Mouse (Mus musculus) lung, adult 2 months (tissue): ENCODE data around the gene Chfr. TPM values are rescaled to one million over a fixed set of nuclear protein-coding genes. Genes with fewer than 3 reads are reported as not detected.

Experiments
- DNase-seq: peaks from one replicate; pipeline ENCODE4 v3.0.0; 2022
- H3K4me1 ChIP-seq: fragments of 200-500 bp; 2 replicates; pipeline ENCODE4 v1.6.1; 2011; ENCODE audit warnings: low read length; ENCODE audit not compliant: control insufficient read depth, insufficient read depth
- H3K4me3 ChIP-seq: fragments of 200-500 bp; replicated peaks from 2 replicates; pipeline ENCODE3; 2011; ENCODE audit warnings: low read depth, mild to moderate bottlenecking, control low read depth, low read length; ENCODE audit errors: extremely low read depth
- CTCF ChIP-seq: fragments of 200-500 bp; IDR thresholded peaks from 2 replicates; pipeline ENCODE4 v1.5.1; 2011; ENCODE audit warnings: mild to moderate bottlenecking, low read length, control low read depth; ENCODE audit not compliant: insufficient read depth
- POLR2A ChIP-seq: fragments of 200-500 bp; IDR thresholded peaks from 2 replicates; pipeline ENCODE4 v1.6.1; 2011; ENCODE audit warnings: low read depth, mild to moderate bottlenecking, control low read depth, low read length, borderline replicate concordance; ENCODE audit errors: extremely low read depth
- WGBS: fragments of 180-500 bp; shearing (Covaris S2); methylation state at CpG from one replicate; pipeline ENCODE4 v1.1.7; 2018; 5-methylcytosine and 5-hydroxymethylcytosine counted together
- polyA plus RNA-seq: library from polyadenylated mRNA; depleted of rRNA; stranded (reverse); fragments of >200 nt; gene quantifications from 2 replicates; pipeline ENCODE4 v1.2.3, GENCODE M21; 2012; rRNA removed

The Chfr gene
- polyA plus RNA-seq = 46.3 and 48.0 TPM in 2 replicates

DNA sequence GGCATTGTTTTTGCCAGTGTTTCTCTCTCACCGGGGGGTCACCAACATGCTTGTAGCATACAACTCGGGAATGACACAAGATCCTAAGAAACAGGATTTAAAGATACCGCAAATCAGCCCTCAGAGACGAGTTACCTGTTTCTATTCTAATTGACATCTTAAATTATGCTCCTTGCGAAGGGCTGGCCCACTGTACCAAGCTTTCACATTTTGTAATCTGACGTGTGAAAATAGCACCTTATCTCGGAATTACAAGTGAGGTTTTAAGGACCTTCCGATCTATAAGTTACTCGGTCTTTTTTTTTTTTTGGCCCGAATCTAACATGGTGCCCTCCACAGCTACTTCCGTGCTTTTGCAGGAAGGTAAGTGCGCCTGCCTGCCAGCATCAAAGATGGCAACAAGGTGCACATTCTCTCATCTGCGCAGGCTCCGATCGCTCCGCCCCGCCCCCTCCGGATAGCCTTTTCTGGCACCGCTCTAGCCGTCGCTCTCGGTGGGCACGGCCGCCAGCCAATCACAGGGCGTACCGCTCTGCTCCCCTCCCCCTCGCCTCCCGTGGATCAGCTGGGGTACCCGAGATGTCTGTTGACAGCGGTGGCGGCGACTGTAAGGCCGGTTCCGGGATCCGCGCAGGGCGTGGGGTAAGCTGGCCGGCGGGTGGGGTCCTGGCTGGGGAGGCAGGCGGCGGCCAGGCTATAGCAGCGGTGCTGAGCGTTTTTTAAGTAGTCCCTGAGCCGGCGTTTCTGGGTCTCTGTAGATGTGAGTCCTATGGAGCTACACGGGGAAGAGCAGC, at the start of gene Chfr:
TSS of gene Chfr (plus strand) at position 550 of the 794 bp plus-strand sequence.
- WGBS = 3% methylated on average over 46 of the region's 46 CpGs
- H3K4me1 ChIP-seq = no peaks in the 10 kb centered on the region; the same call in 1 of the 2 replicates
- TF ChIP-seq CTCF (no peak), POLR2A (peak; percentile 69; the same call in 1 of the 2 replicates)
- DNase-seq = peak; percentile 99
- H3K4me3 ChIP-seq = peak within 1 kb of the TSS; percentile 85

DNA sequence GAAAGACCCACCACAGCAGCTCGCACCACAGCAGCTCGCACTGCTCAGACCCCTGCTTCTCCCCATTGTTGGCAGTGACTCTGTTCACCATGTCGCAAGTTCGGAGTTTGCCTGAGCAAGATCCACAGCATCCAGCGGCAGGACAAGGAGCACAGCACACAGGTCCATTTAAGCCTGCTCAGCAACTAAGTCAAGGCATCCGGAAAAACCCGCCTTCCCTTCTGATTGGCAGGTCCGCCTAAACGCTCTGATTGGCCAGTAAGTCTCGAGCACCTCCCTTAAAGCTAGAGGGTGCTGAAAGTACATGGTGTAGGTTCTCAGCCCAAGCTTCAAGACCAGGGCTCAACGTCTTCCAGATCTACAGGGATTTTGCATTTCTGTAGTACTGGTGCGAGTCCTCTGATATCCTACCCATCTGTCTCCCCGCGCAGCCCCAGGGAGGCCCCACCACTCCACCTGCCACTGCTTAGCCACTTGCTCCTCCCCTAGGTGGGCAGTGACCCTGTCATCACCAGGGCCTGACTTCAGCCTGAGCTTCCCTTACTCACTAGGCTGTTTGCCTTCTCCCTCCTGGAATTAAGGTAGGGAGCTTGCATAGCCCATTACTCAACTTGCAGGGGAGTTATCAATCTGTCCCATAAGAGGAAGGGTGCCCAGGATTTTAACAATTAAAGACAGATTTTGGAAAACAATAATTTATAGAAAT, 49.3 kb upstream of the Chfr start:
- no peaks in the 10 kb centered on the region for H3K4me1 ChIP-seq
- DNase-seq = no peak
- no peak for TF ChIP-seq POLR2A
- TF ChIP-seq CTCF = no peak
- H3K4me3 ChIP-seq = no peak overlapping the region
- WGBS = 38% methylated on average over 14 of the region's 14 CpGs

DNA sequence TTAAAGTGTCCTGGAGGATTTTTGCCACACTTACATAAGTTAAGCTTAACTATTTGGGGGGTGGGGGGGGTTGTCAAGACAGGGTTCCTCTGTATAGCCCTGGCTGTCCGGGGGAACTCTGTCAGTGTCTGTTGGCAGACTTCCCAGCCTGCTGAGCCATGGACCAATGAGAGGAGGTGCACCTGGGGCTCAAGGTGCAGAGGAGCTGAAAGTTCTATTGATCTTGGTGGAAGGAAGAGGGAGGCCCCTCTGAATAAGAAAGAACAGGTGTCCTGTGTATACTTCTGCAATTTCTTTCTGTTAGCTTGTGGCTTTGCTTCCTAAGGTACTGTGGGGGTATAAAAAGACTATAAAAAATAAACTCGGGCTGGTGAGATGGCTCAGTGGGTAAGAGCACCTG, 44.1 kb upstream of the Chfr start:
- WGBS = 50% methylated on average over 2 of the region's 2 CpGs
- TF ChIP-seq CTCF (no peak), POLR2A (no peak)
- H3K4me1 ChIP-seq = no peaks in the 10 kb centered on the region
- DNase-seq = no peak
- no peak overlapping the region for H3K4me3 ChIP-seq

DNA sequence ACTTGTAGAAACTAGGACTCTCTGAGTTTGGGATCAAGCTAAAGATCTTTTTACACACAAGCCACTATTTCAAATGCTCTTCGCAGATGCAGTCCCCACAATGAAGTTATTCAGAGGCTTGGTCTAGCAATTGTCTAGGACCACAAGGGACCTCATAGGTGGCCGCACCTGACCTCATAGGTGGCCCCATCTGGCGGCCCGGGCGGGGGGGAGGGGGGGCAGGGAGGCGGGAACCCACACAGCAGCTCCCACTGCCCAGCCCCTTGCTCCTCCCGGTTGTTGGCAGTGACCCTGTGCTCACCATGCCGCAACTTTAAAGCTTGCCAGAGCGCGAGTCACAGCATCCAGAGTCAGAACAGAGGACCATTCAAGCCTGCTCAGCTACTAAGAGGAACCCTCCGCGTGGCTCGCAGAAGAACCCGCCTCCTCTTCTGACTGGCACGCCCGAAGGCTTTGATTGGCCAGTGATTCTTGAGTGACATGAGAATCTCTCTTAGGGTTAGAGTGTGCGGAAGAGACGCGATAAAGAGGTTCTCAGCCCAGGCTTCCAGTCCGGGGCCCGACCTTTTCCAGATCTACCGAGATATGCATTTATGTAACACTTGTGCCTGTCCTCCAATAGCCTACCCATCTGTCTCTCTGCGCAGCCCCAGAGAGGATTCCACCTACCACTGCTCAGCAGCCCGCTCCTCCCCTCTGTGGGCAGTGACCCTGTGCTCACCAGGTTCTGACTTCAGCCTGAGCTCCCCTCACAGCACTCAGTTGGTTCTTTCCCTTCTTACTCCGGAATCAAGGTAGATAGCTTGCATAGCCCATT, 41.4 kb upstream of the Chfr start, which contains the start of gene Gm35315:
TSS of gene Gm35315 (minus strand) at position 391 of the 817 bp plus-strand sequence.
- peak; percentile 84 for DNase-seq
- 0 out of 2 replicates have a peak, but pooled peaks cover 2% of the 10 kb centered on the region for H3K4me1 ChIP-seq
- 2% methylated on average over 25 of the region's 25 CpGs for WGBS
- TF ChIP-seq POLR2A (peak; percentile 70; the same call in 1 of the 2 replicates), CTCF (no peak)
- peak within 1 kb of the TSS; percentile 59 for H3K4me3 ChIP-seq

DNA sequence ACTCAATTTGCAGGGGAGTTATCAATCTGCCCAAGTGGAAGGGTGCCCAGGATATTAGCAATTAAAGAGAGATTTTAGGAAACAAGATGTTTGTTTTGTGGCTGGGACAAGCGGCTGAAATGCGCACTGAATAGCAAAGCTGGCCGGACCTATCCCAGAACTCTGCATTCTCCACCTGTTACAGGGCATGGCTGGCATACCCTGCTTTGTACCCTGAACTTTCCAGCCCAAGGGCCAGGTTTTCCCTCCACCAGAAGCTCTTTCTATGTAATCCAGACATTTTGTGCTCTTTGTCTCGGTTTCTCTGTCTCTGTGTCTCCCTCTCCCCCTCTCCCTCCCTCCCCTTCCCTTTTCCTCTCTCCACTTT, 40.8 kb upstream of the Chfr start:
- H3K4me1 ChIP-seq = 0 out of 2 replicates have a peak, but pooled peaks cover 2% of the 10 kb centered on the region
- TF ChIP-seq POLR2A = no peak
- TF ChIP-seq CTCF = no peak
- H3K4me3 ChIP-seq = peak overlapping the region; percentile 59
- DNase-seq = no peak
- WGBS = 2% methylated on average over 4 of the region's 4 CpGs

DNA sequence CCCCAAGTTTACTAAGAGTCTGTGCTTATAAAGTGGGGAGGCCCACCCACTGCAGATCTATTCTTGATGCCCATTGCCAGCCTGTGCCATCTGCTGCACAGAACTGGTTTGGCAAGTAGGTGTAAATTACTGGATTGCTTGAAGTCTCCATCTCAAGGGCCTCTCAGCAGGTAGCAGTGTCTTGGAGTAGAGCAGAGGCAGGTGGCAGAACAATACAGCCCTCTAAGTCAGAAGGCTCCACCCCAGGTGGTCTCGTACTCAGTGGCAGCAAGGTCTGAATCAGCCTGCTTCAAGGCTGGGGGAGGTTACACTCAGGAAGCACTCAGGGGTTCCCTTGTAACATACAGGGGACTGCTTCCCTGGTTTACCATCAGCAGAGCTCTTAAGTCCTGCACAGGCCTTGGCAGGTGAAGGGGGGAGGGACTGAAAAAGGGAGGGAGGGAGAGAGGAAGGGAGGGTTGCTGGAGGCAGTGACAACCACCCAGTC, 36.6 kb upstream of the Chfr start:
- peaks cover 15% of the 10 kb centered on the region for H3K4me1 ChIP-seq
- WGBS = 60% methylated on average over 1 of the region's 1 CpGs
- peak; percentile 40 for DNase-seq
- TF ChIP-seq POLR2A (no peak), CTCF (no peak)
- H3K4me3 ChIP-seq = no peak overlapping the region

DNA sequence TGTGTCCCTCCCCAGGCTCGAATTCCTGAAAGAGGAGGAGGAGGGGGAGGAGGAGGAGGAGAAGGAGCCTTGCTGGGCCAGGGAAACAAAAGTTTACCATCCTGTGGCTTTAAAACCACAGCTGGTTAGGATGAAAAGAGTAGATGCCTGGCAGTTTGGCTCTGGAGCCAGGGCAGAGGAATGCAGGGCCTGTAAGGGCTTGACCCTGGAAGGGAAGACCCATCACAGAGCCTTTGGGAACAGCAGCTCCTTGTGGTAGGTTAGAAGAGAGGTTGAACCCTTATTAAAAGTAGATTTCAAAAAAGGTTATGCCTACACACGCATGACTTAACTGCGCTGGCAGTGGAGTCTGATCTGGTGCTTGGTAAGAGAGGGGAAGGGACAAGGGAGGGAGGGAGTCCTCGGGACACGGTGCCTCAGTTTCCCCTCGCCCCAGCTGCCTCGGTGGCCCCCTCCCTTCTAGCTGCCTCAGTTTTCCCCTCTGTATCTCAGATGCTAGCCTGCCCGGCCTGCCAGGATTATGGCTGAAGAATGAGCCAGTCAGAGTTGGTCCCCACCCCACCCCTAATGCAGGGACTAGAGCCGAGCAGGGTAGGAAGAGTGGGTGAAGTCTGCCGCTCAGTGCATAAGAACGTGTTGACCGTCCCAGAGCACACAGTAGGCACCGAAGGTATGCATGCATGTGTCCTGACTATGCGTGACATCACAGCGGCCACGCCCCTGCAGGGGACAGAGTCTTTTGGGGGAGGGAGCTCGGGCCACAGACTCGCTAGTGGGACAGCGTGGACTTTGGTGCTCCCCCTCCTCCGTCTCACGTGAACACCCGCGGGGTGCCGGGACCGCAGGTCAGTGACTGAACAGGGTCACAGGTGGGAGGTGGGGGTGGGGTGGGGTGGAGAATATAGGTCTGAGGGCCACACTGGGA, 35.7 kb upstream of the Chfr start, which contains the start of gene Plcxd1:
TSS of gene Plcxd1 (plus strand) at position 314 of the 925 bp plus-strand sequence.
- Histone ChIP-seq H3K4me3 (no peak within 1 kb of the TSS), H3K4me1 (peaks cover 15% of the 10 kb centered on the region)
- TF ChIP-seq CTCF (no peak), POLR2A (no peak)
- DNase-seq = no peak
- 13% methylated on average over 25 of the region's 25 CpGs for WGBS
